Mouse (Mus musculus): ENCODE measurements at regions not wholly inside any gene's neighbourhood (a gene's known extent, or its start where the extent isn't known, plus 50 kb on each side); places are given as distances from the start of the nearest gene placed in this dataset.

- Histone ChIP-seq H3K4me2 (no peak overlapping the region), H3K27ac (ENCODE audit: low read depth, low read length) (no peak overlapping the region), H3K4me1 (ENCODE audit: control insufficient read depth, insufficient read depth, low read length) (no peaks in the 10 kb centered on the region), H3K9me3 (ENCODE audit: control insufficient read depth, low read length) (no peaks in the 10 kb centered on the region), H3K4me3 (ENCODE audit: low read depth, low read length) (no peak overlapping the region), H3K9ac (ENCODE audit: low read length) (no peak overlapping the region), H3K36me3 (ENCODE audit: control insufficient read depth, insufficient read depth, low read length) (no peaks in the 10 kb centered on the region), H3K27me3 (ENCODE audit: control insufficient read depth, insufficient read depth, low read length) (no peaks in the 10 kb centered on the region)
- 91% methylated on average over 6 of the region's 6 CpGs for WGBS
- no peak for ATAC-seq (ENCODE audit: low FRiP score)
- no peak for DNase-seq (ENCODE audit: low spot score, missing footprints)
These were observed 493.1 kb upstream of the Cdh5 start for GRCm38 (mm10) chr8:103608291-103608690.

GRCm38 (mm10) chr8:103623781-103624434 lies 477.5 kb upstream of the Cdh5 start:
- H3K4me3 ChIP-seq (ENCODE audit: low read depth, low read length): no peak overlapping the region
- H3K9ac ChIP-seq (ENCODE audit: low read length): no peak overlapping the region
- no peaks in the 10 kb centered on the region for H3K27me3 ChIP-seq (ENCODE audit: control insufficient read depth, insufficient read depth, low read length)
- peaks cover 4% of the 10 kb centered on the region; the same call in 1 of the 2 replicates for H3K4me1 ChIP-seq (ENCODE audit: control insufficient read depth, insufficient read depth, low read length)
- DNase-seq (ENCODE audit: low spot score, missing footprints) (no peak), ATAC-seq (ENCODE audit: low FRiP score) (peak; percentile 87)
- no peaks in the 10 kb centered on the region for H3K36me3 ChIP-seq (ENCODE audit: control insufficient read depth, insufficient read depth, low read length)
- H3K4me2 ChIP-seq: no peak overlapping the region
- H3K9me3 ChIP-seq (ENCODE audit: control insufficient read depth, low read length): no peaks in the 10 kb centered on the region
- 40% methylated on average over 3 of the region's 3 CpGs for WGBS
- no peak overlapping the region for H3K27ac ChIP-seq (ENCODE audit: low read depth, low read length)

- no peak for ATAC-seq (ENCODE audit: low FRiP score)
- no peak for DNase-seq (ENCODE audit: low spot score, missing footprints)
- Histone ChIP-seq H3K4me2 (no peak overlapping the region), H3K4me1 (ENCODE audit: control insufficient read depth, insufficient read depth, low read length) (peaks cover 4% of the 10 kb centered on the region; the same call in 1 of the 2 replicates), H3K27me3 (ENCODE audit: control insufficient read depth, insufficient read depth, low read length) (no peaks in the 10 kb centered on the region), H3K9ac (ENCODE audit: low read length) (no peak overlapping the region), H3K36me3 (ENCODE audit: control insufficient read depth, insufficient read depth, low read length) (no peaks in the 10 kb centered on the region), H3K27ac (ENCODE audit: low read depth, low read length) (no peak overlapping the region), H3K9me3 (ENCODE audit: control insufficient read depth, low read length) (no peaks in the 10 kb centered on the region), H3K4me3 (ENCODE audit: low read depth, low read length) (no peak overlapping the region)
- WGBS: 84% methylated on average over 7 of the region's 7 CpGs
These were observed 476.1 kb upstream of the Cdh5 start for GRCm38 (mm10) chr8:103625166-103625890.

GRCm38 (mm10) chr8:103626446-103626845 lies 475.0 kb upstream of the Cdh5 start:
- no peak for DNase-seq (ENCODE audit: low spot score, missing footprints)
- WGBS: 77% methylated on average over 4 of the region's 4 CpGs
- Histone ChIP-seq H3K9me3 (ENCODE audit: control insufficient read depth, low read length) (no peaks in the 10 kb centered on the region), H3K4me2 (no peak overlapping the region), H3K4me3 (ENCODE audit: low read depth, low read length) (no peak overlapping the region), H3K36me3 (ENCODE audit: control insufficient read depth, insufficient read depth, low read length) (no peaks in the 10 kb centered on the region), H3K4me1 (ENCODE audit: control insufficient read depth, insufficient read depth, low read length) (peaks cover 4% of the 10 kb centered on the region; the same call in 1 of the 2 replicates), H3K27me3 (ENCODE audit: control insufficient read depth, insufficient read depth, low read length) (no peaks in the 10 kb centered on the region), H3K9ac (ENCODE audit: low read length) (no peak overlapping the region), H3K27ac (ENCODE audit: low read depth, low read length) (no peak overlapping the region)
- ATAC-seq (ENCODE audit: low FRiP score): no peak

- Histone ChIP-seq H3K36me3 (ENCODE audit: control insufficient read depth, insufficient read depth, low read length) (no peaks in the 10 kb centered on the region), H3K9ac (ENCODE audit: low read length) (no peak overlapping the region), H3K4me3 (ENCODE audit: low read depth, low read length) (no peak overlapping the region), H3K9me3 (ENCODE audit: control insufficient read depth, low read length) (no peaks in the 10 kb centered on the region), H3K27ac (ENCODE audit: low read depth, low read length) (no peak overlapping the region), H3K27me3 (ENCODE audit: control insufficient read depth, insufficient read depth, low read length) (no peaks in the 10 kb centered on the region), H3K4me1 (ENCODE audit: control insufficient read depth, insufficient read depth, low read length) (no peaks in the 10 kb centered on the region), H3K4me2 (no peak overlapping the region)
- 96% methylated on average over 6 of the region's 6 CpGs for WGBS
- DNase-seq (ENCODE audit: low spot score, missing footprints): no peak
- ATAC-seq (ENCODE audit: low FRiP score): no peak
These were observed 468.9 kb upstream of the Cdh5 start for GRCm38 (mm10) chr8:103632543-103632942.

- no peak overlapping the region for H3K27ac ChIP-seq (ENCODE audit: low read depth, low read length)
These were observed 466.5 kb upstream of the Cdh5 start for GRCm38 (mm10) chr8:103634951-103635350.

GRCm38 (mm10) chr8:103643621-103644020 lies 457.8 kb upstream of the Cdh5 start:
- peak; percentile 51 for DNase-seq (ENCODE audit: low spot score, missing footprints)
- Histone ChIP-seq H3K4me2 (no peak overlapping the region), H3K4me3 (ENCODE audit: low read depth, low read length) (no peak overlapping the region), H3K9ac (ENCODE audit: low read length) (no peak overlapping the region), H3K27ac (ENCODE audit: low read depth, low read length) (no peak overlapping the region), H3K36me3 (ENCODE audit: control insufficient read depth, insufficient read depth, low read length) (no peaks in the 10 kb centered on the region), H3K27me3 (ENCODE audit: control insufficient read depth, insufficient read depth, low read length) (no peaks in the 10 kb centered on the region), H3K4me1 (ENCODE audit: control insufficient read depth, insufficient read depth, low read length) (no peaks in the 10 kb centered on the region), H3K9me3 (ENCODE audit: control insufficient read depth, low read length) (no peaks in the 10 kb centered on the region)
- 87% methylated on average over 2 of the region's 2 CpGs for WGBS
- ATAC-seq (ENCODE audit: low FRiP score): no peak

More at GRCm38 (mm10) chr8:103634951-103635350, 466.5 kb upstream of the Cdh5 start:
- no peaks in the 10 kb centered on the region for H3K4me1 ChIP-seq (ENCODE audit: control insufficient read depth, insufficient read depth, low read length)
- no peaks in the 10 kb centered on the region for H3K9me3 ChIP-seq (ENCODE audit: control insufficient read depth, low read length)
- no peak overlapping the region for H3K4me2 ChIP-seq
- ATAC-seq (ENCODE audit: low FRiP score) (no peak), DNase-seq (ENCODE audit: low spot score, missing footprints) (no peak)
- 78% methylated on average over 14 of the region's 14 CpGs for WGBS
- no peak overlapping the region for H3K9ac ChIP-seq (ENCODE audit: low read length)
- H3K36me3 ChIP-seq (ENCODE audit: control insufficient read depth, insufficient read depth, low read length): no peaks in the 10 kb centered on the region
- H3K4me3 ChIP-seq (ENCODE audit: low read depth, low read length): no peak overlapping the region
- no peaks in the 10 kb centered on the region for H3K27me3 ChIP-seq (ENCODE audit: control insufficient read depth, insufficient read depth, low read length)

GRCm38 (mm10) chr8:103644106-103644505 lies 457.3 kb upstream of the Cdh5 start:
- H3K4me2 ChIP-seq: no peak overlapping the region
- ATAC-seq (ENCODE audit: low FRiP score) (no peak), DNase-seq (ENCODE audit: low spot score, missing footprints) (no peak)
- no peaks in the 10 kb centered on the region for H3K9me3 ChIP-seq (ENCODE audit: control insufficient read depth, low read length)
- no peak overlapping the region for H3K4me3 ChIP-seq (ENCODE audit: low read depth, low read length)
- H3K27ac ChIP-seq (ENCODE audit: low read depth, low read length): no peak overlapping the region
- H3K4me1 ChIP-seq (ENCODE audit: control insufficient read depth, insufficient read depth, low read length): no peaks in the 10 kb centered on the region
- no peaks in the 10 kb centered on the region for H3K36me3 ChIP-seq (ENCODE audit: control insufficient read depth, insufficient read depth, low read length)
- no peaks in the 10 kb centered on the region for H3K27me3 ChIP-seq (ENCODE audit: control insufficient read depth, insufficient read depth, low read length)
- no peak overlapping the region for H3K9ac ChIP-seq (ENCODE audit: low read length)
- WGBS: 78% methylated on average over 6 of the region's 6 CpGs

- Histone ChIP-seq H3K27ac (ENCODE audit: low read depth, low read length) (no peak overlapping the region), H3K9ac (ENCODE audit: low read length) (no peak overlapping the region), H3K27me3 (ENCODE audit: control insufficient read depth, insufficient read depth, low read length) (no peaks in the 10 kb centered on the region), H3K36me3 (ENCODE audit: control insufficient read depth, insufficient read depth, low read length) (no peaks in the 10 kb centered on the region), H3K9me3 (ENCODE audit: control insufficient read depth, low read length) (no peaks in the 10 kb centered on the region), H3K4me1 (ENCODE audit: control insufficient read depth, insufficient read depth, low read length) (no peaks in the 10 kb centered on the region), H3K4me3 (ENCODE audit: low read depth, low read length) (no peak overlapping the region), H3K4me2 (no peak overlapping the region)
- ATAC-seq (ENCODE audit: low FRiP score): no peak
- DNase-seq (ENCODE audit: low spot score, missing footprints): peak; percentile 49
- WGBS: 91% methylated on average over 3 of the region's 3 CpGs
These were observed 456.6 kb upstream of the Cdh5 start for GRCm38 (mm10) chr8:103644845-103645244.

Data from midbrain, embryonic 11.5 days (tissue).